Mouse (Mus musculus): ENCODE measurements at regions not wholly inside any gene's neighbourhood (a gene's known extent, or its start where the extent isn't known, plus 50 kb on each side); places are given as distances from the start of the nearest gene placed in this dataset.
"Not testable (repeated sequence)": the region's sequence is repeated elsewhere in the genome, so short reads cannot be mapped to it uniquely, and the experiment has no call there.

- no peak overlapping the region for H3K4me3 ChIP-seq (ENCODE audit: low read depth, low read length)
- no peak for ATAC-seq
- 68% methylated on average over 3 of the region's 3 CpGs for WGBS
These were observed 234.0 kb upstream of the Hand2 start for GRCm38 (mm10) chr8:57086811-57087210.

GRCm38 (mm10) chr8:57092403-57092802 lies 228.4 kb upstream of the Hand2 start:
- H3K4me3 ChIP-seq (ENCODE audit: low read depth, low read length) = no peak overlapping the region
- DNase-seq (ENCODE audit: low spot score) (no peak), ATAC-seq (no peak)
- no peak overlapping the region for H3K4me2 ChIP-seq (ENCODE audit: low read length)
- H3K4me1 ChIP-seq (ENCODE audit: control insufficient read depth, insufficient read depth, low read length) = no peaks in the 10 kb centered on the region
- H3K9me3 ChIP-seq (replicated peaks; ENCODE audit: control insufficient read depth, low read length) = no peaks in the 10 kb centered on the region
- 90% methylated on average over 4 of the region's 4 CpGs for WGBS
- no peak overlapping the region for H3K9ac ChIP-seq (ENCODE audit: low read length)
- no peaks in the 10 kb centered on the region for H3K27me3 ChIP-seq (replicated peaks; ENCODE audit: control insufficient read depth, insufficient read depth, low read length)
- H3K27ac ChIP-seq (ENCODE audit: low read depth, low read length) = no peak overlapping the region
- no peaks in the 10 kb centered on the region for H3K36me3 ChIP-seq (ENCODE audit: control insufficient read depth, insufficient read depth, low read length)

More at GRCm38 (mm10) chr8:57086811-57087210, 234.0 kb upstream of the Hand2 start:
- Histone ChIP-seq H3K9ac (ENCODE audit: low read length) (no peak overlapping the region), H3K36me3 (ENCODE audit: control insufficient read depth, insufficient read depth, low read length) (no peaks in the 10 kb centered on the region), H3K27ac (ENCODE audit: low read depth, low read length) (no peak overlapping the region), H3K9me3 (replicated peaks; ENCODE audit: control insufficient read depth, low read length) (no peaks in the 10 kb centered on the region), H3K4me1 (ENCODE audit: control insufficient read depth, insufficient read depth, low read length) (no peaks in the 10 kb centered on the region), H3K27me3 (replicated peaks; ENCODE audit: control insufficient read depth, insufficient read depth, low read length) (no peaks in the 10 kb centered on the region), H3K4me2 (ENCODE audit: low read length) (no peak overlapping the region)
- DNase-seq (ENCODE audit: low spot score) = no peak

GRCm38 (mm10) chr8:57095169-57095568 lies 225.6 kb upstream of the Hand2 start:
- H3K9ac ChIP-seq (ENCODE audit: low read length) = no peak overlapping the region
- H3K27ac ChIP-seq (ENCODE audit: low read depth, low read length) = no peak overlapping the region
- H3K36me3 ChIP-seq (ENCODE audit: control insufficient read depth, insufficient read depth, low read length) = no peaks in the 10 kb centered on the region
- DNase-seq (ENCODE audit: low spot score) = no peak
- no peaks in the 10 kb centered on the region for H3K27me3 ChIP-seq (replicated peaks; ENCODE audit: control insufficient read depth, insufficient read depth, low read length)
- WGBS = 41% methylated on average over 2 of the region's 2 CpGs
- no peaks in the 10 kb centered on the region for H3K9me3 ChIP-seq (replicated peaks; ENCODE audit: control insufficient read depth, low read length)
- H3K4me1 ChIP-seq (ENCODE audit: control insufficient read depth, insufficient read depth, low read length) = no peaks in the 10 kb centered on the region
- no peak overlapping the region for H3K4me2 ChIP-seq (ENCODE audit: low read length)
- H3K4me3 ChIP-seq (ENCODE audit: low read depth, low read length) = no peak overlapping the region
- ATAC-seq = no peak

- H3K27me3 ChIP-seq (replicated peaks; ENCODE audit: control insufficient read depth, insufficient read depth, low read length); ATAC-seq: not testable (repeated sequence)
- WGBS = 85% methylated on average over 2 of the region's 6 CpGs
These were observed 209.9 kb upstream of the Hand2 start for GRCm38 (mm10) chr8:57110765-57111402.

GRCm38 (mm10) chr8:57111403-57111771 lies 209.4 kb upstream of the Hand2 start:
- Histone ChIP-seq H3K9ac (ENCODE audit: low read length) (no peak overlapping the region), H3K9me3 (replicated peaks; ENCODE audit: control insufficient read depth, low read length) (no peaks in the 10 kb centered on the region), H3K27ac (ENCODE audit: low read depth, low read length) (no peak overlapping the region), H3K36me3 (ENCODE audit: control insufficient read depth, insufficient read depth, low read length) (no peaks in the 10 kb centered on the region), H3K27me3 (replicated peaks; ENCODE audit: control insufficient read depth, insufficient read depth, low read length) (no peaks in the 10 kb centered on the region), H3K4me2 (ENCODE audit: low read length) (no peak overlapping the region), H3K4me1 (ENCODE audit: control insufficient read depth, insufficient read depth, low read length) (no peaks in the 10 kb centered on the region), H3K4me3 (ENCODE audit: low read depth, low read length) (no peak overlapping the region)
- no peak for DNase-seq (ENCODE audit: low spot score)
- 69% methylated on average over 2 of the region's 2 CpGs for WGBS
- ATAC-seq = no peak

More at GRCm38 (mm10) chr8:57110765-57111402, 209.9 kb upstream of the Hand2 start:
- H3K36me3 ChIP-seq (ENCODE audit: control insufficient read depth, insufficient read depth, low read length); DNase-seq (ENCODE audit: low spot score); H3K4me1 ChIP-seq (ENCODE audit: control insufficient read depth, insufficient read depth, low read length); H3K27ac ChIP-seq (ENCODE audit: low read depth, low read length); H3K9ac ChIP-seq (ENCODE audit: low read length); H3K9me3 ChIP-seq (replicated peaks; ENCODE audit: control insufficient read depth, low read length); H3K4me3 ChIP-seq (ENCODE audit: low read depth, low read length); H3K4me2 ChIP-seq (ENCODE audit: low read length): not testable (repeated sequence)

GRCm38 (mm10) chr8:57113915-57114314 lies 206.9 kb upstream of the Hand2 start:
- ATAC-seq (no peak), DNase-seq (ENCODE audit: low spot score) (no peak)
- Histone ChIP-seq H3K4me3 (ENCODE audit: low read depth, low read length) (no peak overlapping the region), H3K4me2 (ENCODE audit: low read length) (no peak overlapping the region), H3K9me3 (replicated peaks; ENCODE audit: control insufficient read depth, low read length) (no peaks in the 10 kb centered on the region), H3K9ac (ENCODE audit: low read length) (no peak overlapping the region), H3K4me1 (ENCODE audit: control insufficient read depth, insufficient read depth, low read length) (no peaks in the 10 kb centered on the region), H3K27ac (ENCODE audit: low read depth, low read length) (no peak overlapping the region), H3K36me3 (ENCODE audit: control insufficient read depth, insufficient read depth, low read length) (no peaks in the 10 kb centered on the region), H3K27me3 (replicated peaks; ENCODE audit: control insufficient read depth, insufficient read depth, low read length) (no peaks in the 10 kb centered on the region)
- WGBS = 84% methylated on average over 2 of the region's 2 CpGs

- ATAC-seq (no peak), DNase-seq (ENCODE audit: low spot score) (no peak)
- Histone ChIP-seq H3K36me3 (ENCODE audit: control insufficient read depth, insufficient read depth, low read length) (no peaks in the 10 kb centered on the region), H3K27me3 (replicated peaks; ENCODE audit: control insufficient read depth, insufficient read depth, low read length) (no peaks in the 10 kb centered on the region), H3K9me3 (replicated peaks; ENCODE audit: control insufficient read depth, low read length) (no peaks in the 10 kb centered on the region), H3K9ac (ENCODE audit: low read length) (no peak overlapping the region), H3K4me2 (ENCODE audit: low read length) (no peak overlapping the region), H3K4me3 (ENCODE audit: low read depth, low read length) (no peak overlapping the region), H3K27ac (ENCODE audit: low read depth, low read length) (no peak overlapping the region), H3K4me1 (ENCODE audit: control insufficient read depth, insufficient read depth, low read length) (no peaks in the 10 kb centered on the region)
- WGBS = 91% methylated on average over 2 of the region's 2 CpGs
These were observed 205.5 kb upstream of the Hand2 start for GRCm38 (mm10) chr8:57115303-57115702.

- H3K27me3 ChIP-seq (replicated peaks; ENCODE audit: control insufficient read depth, insufficient read depth, low read length) = no peaks in the 10 kb centered on the region
- no peaks in the 10 kb centered on the region for H3K36me3 ChIP-seq (ENCODE audit: control insufficient read depth, insufficient read depth, low read length)
- DNase-seq (ENCODE audit: low spot score) (peak; percentile 49), ATAC-seq (peak; percentile 67; the same call in 1 of the 2 replicates)
- 11% methylated on average over 2 of the region's 2 CpGs for WGBS
- H3K9ac ChIP-seq (ENCODE audit: low read length) = no peak overlapping the region
- H3K27ac ChIP-seq (ENCODE audit: low read depth, low read length) = no peak overlapping the region
- no peak overlapping the region for H3K4me2 ChIP-seq (ENCODE audit: low read length)
- H3K4me1 ChIP-seq (ENCODE audit: control insufficient read depth, insufficient read depth, low read length) = no peaks in the 10 kb centered on the region; the same call in 1 of the 2 replicates
- no peaks in the 10 kb centered on the region for H3K9me3 ChIP-seq (replicated peaks; ENCODE audit: control insufficient read depth, low read length)
- no peak overlapping the region for H3K4me3 ChIP-seq (ENCODE audit: low read depth, low read length)
These were observed 186.7 kb upstream of the Hand2 start for GRCm38 (mm10) chr8:57134041-57134440.

- Histone ChIP-seq H3K4me1 (ENCODE audit: control insufficient read depth, insufficient read depth, low read length) (no peaks in the 10 kb centered on the region; the same call in 1 of the 2 replicates), H3K4me2 (ENCODE audit: low read length) (no peak overlapping the region), H3K36me3 (ENCODE audit: control insufficient read depth, insufficient read depth, low read length) (no peaks in the 10 kb centered on the region), H3K4me3 (ENCODE audit: low read depth, low read length) (no peak overlapping the region), H3K27me3 (replicated peaks; ENCODE audit: control insufficient read depth, insufficient read depth, low read length) (no peaks in the 10 kb centered on the region), H3K9ac (ENCODE audit: low read length) (no peak overlapping the region), H3K9me3 (replicated peaks; ENCODE audit: control insufficient read depth, low read length) (no peaks in the 10 kb centered on the region), H3K27ac (ENCODE audit: low read depth, low read length) (no peak overlapping the region)
- WGBS = 59% methylated on average over 5 of the region's 5 CpGs
- DNase-seq (ENCODE audit: low spot score) (no peak), ATAC-seq (no peak)
These were observed 186.1 kb upstream of the Hand2 start for GRCm38 (mm10) chr8:57134726-57135125.

All from forebrain, embryonic 14.5 days (tissue).